Mouse (Mus musculus): ENCODE data around the gene Kcnd3.

Gene Kcnd3

GRCm38 (mm10) chr3:105530363-105531130 lies 78.4 kb downstream of the Kcnd3 start:
- no peak for DNase-seq

GRCm38 (mm10) chr3:105538406-105538805 lies 86.3 kb downstream of the Kcnd3 start:
- no peak for DNase-seq

- DNase-seq, result no peak
Observed at GRCm38 (mm10) chr3:105538819-105539607, 86.9 kb downstream of the Kcnd3 start.

- no peak for DNase-seq
Observed at GRCm38 (mm10) chr3:105542741-105543140, 90.6 kb downstream of the Kcnd3 start.

- DNase-seq, result no peak
Observed at GRCm38 (mm10) chr3:105544106-105544505, 92.0 kb downstream of the Kcnd3 start.

- DNase-seq, result no peak
Observed at GRCm38 (mm10) chr3:105546611-105547071, 94.5 kb downstream of the Kcnd3 start.

- no peak for DNase-seq
Observed at GRCm38 (mm10) chr3:105548074-105548771, 96.1 kb downstream of the Kcnd3 start.

GRCm38 (mm10) chr3:105559456-105559855 lies 107.3 kb downstream of the Kcnd3 start:
- no peak for DNase-seq

- DNase-seq, result no peak
Observed at GRCm38 (mm10) chr3:105566973-105567372, 114.8 kb downstream of the Kcnd3 start.

- no peak for DNase-seq
Observed at GRCm38 (mm10) chr3:105567472-105567871, 115.3 kb downstream of the Kcnd3 start.

GRCm38 (mm10) chr3:105568403-105568802 lies 116.3 kb downstream of the Kcnd3 start:
- no peak for DNase-seq

GRCm38 (mm10) chr3:105568851-105569250 lies 116.7 kb downstream of the Kcnd3 start:
- no peak for DNase-seq

GRCm38 (mm10) chr3:105569310-105569752 lies 117.2 kb downstream of the Kcnd3 start:
- no peak for DNase-seq

- no peak for DNase-seq
Observed at GRCm38 (mm10) chr3:105569950-105570349, 117.8 kb downstream of the Kcnd3 start.

- no peak for DNase-seq
Observed at GRCm38 (mm10) chr3:105570818-105571217, 118.7 kb downstream of the Kcnd3 start.

GRCm38 (mm10) chr3:105571944-105572343 lies 119.8 kb downstream of the Kcnd3 start:
- no peak for DNase-seq

GRCm38 (mm10) chr3:105573156-105573555 lies 121.0 kb downstream of the Kcnd3 start:
- no peak for DNase-seq

- no peak for DNase-seq
Observed at GRCm38 (mm10) chr3:105578320-105578719, 126.2 kb downstream of the Kcnd3 start.

- DNase-seq, result no peak
Observed at GRCm38 (mm10) chr3:105581119-105581518, 129.0 kb downstream of the Kcnd3 start.

GRCm38 (mm10) chr3:105585734-105586159 lies 133.6 kb downstream of the Kcnd3 start:
- DNase-seq, result no peak

- DNase-seq, result no peak
Observed at GRCm38 (mm10) chr3:105590056-105590672, 138.0 kb downstream of the Kcnd3 start.

- DNase-seq, result no peak
Observed at GRCm38 (mm10) chr3:105591766-105592165, 139.6 kb downstream of the Kcnd3 start.

GRCm38 (mm10) chr3:105592246-105592645 lies 140.1 kb downstream of the Kcnd3 start:
- DNase-seq, result no peak
